Mouse (Mus musculus): Measurements from ENCODE around the gene Tle6.
A peak's percentile ranks its signal among the peaks of the same experiment; 100 is the strongest.

Gene Tle6

GRCm38 (mm10) chr10:81562411-81562810, 38.5 kb downstream of the Tle6 start:
- DNase-seq (ENCODE audit: low spot score): no peak

DNA sequence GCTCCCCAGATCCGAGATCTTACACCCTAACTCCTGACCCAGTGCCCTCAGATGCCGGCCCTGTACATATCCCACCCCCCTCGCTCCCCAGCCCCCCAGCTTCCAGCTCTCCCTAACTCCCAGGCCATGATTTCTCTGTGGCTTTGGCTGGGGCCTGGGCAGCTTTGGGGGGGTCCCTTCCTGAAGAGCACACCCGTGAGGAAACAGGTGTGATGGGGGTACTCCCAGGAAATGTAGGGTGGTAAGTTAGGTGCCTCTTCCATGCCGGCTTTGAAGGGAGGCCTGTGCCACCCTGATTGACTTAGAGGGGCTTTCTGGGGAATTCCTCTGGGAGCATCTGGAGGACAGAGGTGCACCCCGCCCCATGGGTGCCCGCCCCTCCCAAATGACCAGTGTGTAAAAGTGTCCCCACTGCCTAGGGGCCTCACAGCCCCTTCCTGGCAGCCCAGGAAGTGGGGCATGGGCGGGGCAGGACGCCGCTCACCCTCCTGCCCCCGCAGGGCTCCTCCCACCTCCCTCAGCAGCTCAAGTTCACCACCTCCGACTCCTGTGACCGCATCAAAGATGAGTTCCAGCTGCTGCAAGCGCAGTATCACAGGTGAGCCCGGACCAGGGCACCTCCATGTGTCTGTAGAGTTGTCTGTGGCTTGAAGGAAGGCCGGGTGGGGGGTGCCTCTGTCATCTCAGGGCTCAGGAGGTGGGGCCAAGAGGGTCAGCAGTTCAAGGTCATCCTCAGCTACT, 40.0 kb downstream of the Tle6 start:
- peak; percentile 53 for DNase-seq (ENCODE audit: low spot score)

- DNase-seq (ENCODE audit: low spot score): peak; percentile 68
These were observed 41.0 kb downstream of the Tle6 start for GRCm38 (mm10) chr10:81559627-81560539.

DNA sequence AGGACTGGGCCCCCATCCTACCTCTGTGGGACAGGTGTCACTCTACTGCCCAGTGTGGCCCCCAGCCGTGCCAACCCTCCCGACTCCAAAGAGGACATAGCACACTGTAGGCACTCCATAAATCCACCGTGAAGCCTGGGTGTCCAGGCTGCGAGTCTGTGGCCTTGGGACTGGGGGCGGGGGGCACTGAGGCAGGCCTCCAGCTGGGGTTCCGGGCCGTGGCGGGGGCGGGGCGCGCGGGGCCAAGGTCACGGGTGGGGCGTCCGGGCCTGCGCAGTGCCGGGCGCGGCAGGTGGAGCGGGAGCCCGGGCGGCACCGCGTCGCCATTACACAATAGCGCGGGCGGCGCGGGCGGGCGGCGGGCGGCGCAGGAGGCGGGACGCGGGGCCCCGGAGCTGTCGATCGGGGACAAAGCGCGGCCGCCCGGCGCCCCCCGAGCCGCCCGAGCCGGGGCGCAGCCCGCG, 41.7 kb downstream of the Tle6 start, which contains the start of gene Aes:
Gene Aes (plus strand): TSS at position 326 of the 464 bp plus-strand sequence.
- DNase-seq (ENCODE audit: low spot score): peak; percentile 90

DNA sequence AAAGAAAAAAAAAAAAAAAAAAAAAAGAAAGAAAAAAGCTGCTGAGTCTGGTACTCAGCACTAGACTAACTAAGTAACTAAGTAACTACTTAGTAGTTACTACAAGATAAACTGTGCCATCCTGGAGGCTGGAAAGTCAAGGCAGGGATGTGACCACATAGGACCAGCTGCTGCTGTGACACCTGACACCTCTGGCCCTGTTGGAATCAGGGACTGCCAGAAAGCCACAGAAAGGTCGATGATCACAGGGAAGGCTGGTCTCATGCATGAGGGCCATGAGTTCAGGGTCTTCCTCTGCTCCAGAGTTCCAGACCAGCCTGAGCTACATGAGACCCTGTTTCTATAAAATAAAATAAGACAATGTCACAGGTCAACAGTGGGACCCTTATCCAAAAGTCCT, 43.4 kb downstream of the Tle6 start:
- DNase-seq (ENCODE audit: low spot score): no peak

GRCm38 (mm10) chr10:81556282-81556681, 44.6 kb downstream of the Tle6 start:
- no peak for DNase-seq (ENCODE audit: low spot score)

DNA sequence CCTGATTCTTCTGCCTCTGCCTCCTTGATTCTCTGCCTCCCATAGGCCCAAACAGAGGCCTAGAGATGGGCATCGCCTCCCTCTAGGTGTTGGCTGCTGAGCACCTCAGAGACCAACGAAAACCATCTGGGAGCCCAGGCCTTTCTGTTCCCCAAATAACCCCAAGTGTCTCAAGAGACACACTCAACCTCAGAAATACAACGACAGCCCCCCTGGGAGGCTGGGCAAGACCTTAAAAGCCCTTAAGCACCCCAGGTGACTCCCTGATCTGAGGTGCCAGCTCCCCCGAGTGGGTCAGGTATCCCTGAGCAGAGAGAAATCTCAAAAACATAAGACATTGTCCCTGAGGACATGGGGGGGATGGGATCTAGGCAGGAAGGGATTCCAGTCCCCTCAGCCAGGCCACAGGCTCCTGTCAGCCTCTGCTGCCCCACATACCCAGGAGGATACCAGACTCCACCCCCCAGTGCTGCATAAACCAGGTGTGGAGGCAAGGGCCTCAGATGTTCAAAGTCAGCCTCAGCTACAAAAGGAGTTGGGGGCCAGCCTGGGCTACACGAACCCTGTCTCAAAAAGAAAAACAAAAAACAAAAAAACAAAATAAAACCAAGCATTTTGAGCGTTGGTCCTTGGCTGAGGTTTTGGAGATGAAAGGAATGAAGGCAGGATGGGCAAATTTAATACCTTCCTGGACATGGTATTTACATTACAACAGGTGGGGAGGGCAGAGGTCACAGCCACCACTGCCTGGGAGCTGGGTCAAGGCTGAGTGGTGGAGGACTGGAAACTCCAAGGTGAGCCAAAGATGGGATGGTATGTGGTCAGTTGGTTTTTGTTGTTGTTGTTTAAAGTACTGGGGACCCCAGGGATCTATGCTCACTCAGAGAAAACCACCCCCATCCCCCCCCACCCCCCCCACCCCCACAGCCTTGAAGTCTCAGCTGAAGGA, 46.8 kb downstream of the Tle6 start:
- DNase-seq (ENCODE audit: low spot score): no peak

DNA sequence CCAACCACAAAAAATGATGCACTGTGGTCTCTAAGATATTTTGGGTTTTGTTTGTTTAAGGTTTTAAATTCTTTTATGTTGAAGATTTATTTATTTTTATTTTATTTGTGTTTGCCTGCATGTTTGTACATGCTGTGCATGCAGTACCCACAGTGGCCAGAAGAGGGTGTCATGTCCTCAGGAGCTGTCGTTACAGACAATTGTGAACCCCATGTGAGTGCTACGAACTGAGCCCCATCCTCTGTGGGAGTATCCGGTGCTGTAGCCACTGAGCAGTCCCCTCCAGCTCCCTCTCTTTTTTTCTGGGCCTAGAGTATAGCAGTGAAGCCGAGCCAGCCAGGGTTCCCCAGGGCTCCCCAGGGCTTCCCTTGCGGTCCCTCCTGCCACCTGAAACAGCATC, 47.6 kb downstream of the Tle6 start:
- no peak for DNase-seq (ENCODE audit: low spot score)

- DNase-seq (ENCODE audit: low spot score): peak; percentile 75
These were observed 49.2 kb downstream of the Tle6 start for GRCm38 (mm10) chr10:81551597-81552102.

GRCm38 (mm10) chr10:81550257-81550656, 50.6 kb downstream of the Tle6 start:
- peak; percentile 69 for DNase-seq (ENCODE audit: low spot score)

DNA sequence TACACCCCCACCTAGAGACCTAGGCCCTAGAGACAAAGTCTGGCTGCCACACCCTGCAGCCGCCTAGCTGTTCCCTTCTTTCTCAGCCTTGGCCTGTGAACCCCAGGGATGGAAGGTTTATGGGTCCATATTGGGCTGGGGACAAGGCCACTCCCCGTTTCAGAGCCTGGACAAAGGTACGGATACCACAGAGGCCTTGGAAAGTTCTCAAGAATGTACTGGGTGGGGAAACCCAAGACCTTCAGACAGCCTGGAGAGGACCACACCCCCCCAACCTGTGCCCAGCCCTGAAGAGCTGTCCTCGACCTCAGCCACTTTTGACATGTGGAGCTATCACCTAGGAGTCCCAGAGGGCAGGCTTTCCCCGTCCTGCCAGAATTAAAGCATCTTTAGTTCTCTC, 51.9 kb downstream of the Tle6 start:
- no peak for DNase-seq (ENCODE audit: low spot score)

- DNase-seq (ENCODE audit: low spot score): no peak
These were observed 53.9 kb downstream of the Tle6 start for GRCm38 (mm10) chr10:81546788-81547571.

DNA sequence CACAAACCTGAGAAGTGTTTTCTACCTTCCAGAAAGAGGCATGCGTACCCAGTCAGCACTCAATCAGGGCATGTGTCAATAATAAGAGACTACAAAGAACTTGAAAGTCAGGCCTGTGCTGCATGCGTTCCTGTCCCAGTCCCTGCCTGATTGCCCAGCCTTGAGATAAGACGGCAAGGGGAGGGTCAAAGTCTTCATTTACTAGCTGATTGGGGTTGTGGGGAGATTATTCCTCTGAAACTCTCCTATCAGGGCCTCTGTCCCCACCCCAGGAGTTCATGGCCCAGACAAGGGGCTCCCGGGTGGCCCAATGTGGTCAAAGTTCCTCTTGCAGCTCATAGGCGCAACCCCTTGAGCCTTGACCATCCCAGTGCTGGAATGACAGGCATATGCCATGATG, 54.5 kb downstream of the Tle6 start:
- no peak for DNase-seq (ENCODE audit: low spot score)

GRCm38 (mm10) chr10:81545161-81545747, 55.6 kb downstream of the Tle6 start, which contains the start of gene Gna11:
Gene Gna11 (minus strand): TSS chr10:81545190.
- peak; percentile 100 for DNase-seq (ENCODE audit: low spot score)

DNA sequence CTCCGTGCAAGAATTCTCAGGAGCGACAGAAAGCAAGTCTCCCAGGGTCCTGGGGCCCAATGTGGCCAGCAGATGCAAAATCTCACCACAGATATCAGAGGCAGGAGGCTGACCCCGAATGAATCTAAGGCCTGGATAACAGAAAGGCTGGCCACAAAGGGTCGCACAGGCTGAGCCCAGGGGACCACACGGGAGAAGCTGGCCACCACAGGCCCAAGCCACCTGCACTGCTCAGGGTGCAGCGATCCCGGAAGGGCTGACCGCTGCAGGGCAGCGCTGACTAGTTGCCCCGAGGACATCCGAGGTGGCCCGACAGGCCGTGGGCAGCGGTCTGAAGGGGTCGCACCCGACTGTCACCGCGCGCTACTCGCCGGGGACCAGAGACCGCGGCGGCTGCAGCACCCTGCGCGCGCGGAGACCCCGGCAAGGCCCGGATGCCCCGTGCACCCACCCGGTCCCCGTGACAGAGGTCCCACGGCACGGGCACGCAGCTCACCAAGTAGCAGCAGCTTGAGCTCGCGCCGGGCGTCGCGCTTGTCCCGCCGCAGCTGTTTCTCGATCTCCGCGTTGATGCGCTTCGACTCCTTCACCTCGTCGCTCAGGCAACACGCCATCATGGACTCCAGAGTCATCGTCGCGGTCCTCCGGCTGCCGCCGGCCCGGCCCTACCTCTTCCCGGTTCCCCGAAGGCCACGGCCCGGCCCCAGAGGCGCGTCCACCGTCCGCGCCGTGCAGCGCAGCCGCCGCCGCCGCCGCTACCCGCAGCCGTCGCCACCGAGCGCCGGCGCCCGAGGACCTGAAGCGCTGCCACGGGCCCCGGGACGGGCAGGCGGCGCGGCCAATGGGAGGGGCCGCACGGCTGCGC, 56.3 kb downstream of the Tle6 start:
- no peak for DNase-seq (ENCODE audit: low spot score)

DNA sequence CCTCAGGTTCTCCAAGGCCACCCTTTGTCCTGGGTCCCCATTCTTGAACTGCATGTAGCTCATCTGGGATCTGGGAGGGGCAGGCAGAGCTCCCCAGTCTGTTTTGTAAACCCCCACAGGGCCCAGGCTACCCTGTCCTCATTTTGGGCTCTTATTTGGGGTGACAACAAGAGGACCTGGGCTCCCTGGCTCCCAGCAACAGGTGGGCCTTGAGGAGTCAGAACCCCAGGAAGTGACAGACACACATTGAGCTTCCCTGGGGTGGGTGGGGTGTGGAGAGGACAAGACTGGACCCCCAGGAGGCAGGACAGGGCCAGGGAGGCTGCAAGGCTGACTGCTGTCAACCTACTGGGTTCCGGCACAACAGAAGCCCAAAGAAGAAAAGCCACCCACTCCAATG, 57.2 kb downstream of the Tle6 start:
- no peak for DNase-seq (ENCODE audit: low spot score)

- DNase-seq (ENCODE audit: low spot score): no peak
These were observed 58.0 kb downstream of the Tle6 start for GRCm38 (mm10) chr10:81542727-81543460.

DNA sequence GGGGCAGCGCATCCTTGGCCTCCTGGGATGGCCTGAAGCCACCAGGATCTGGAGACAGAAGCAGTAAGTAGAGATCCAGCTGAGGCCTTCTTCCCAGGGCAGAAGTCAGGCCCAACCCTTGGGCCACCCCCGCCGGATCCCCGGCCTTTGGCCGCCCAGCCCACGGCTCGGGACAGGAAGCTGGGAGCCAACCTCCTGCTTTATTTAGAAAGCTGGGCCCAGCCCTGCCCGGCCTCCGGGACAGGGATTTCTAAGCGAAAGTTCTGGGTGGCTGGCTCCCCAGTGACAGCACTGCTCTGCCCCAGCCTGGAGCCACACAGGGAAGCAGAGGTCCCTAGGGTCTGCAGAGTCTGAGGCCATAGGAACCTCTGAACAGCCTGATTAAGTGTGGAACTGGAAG, 59.1 kb downstream of the Tle6 start:
- DNase-seq (ENCODE audit: low spot score): peak; percentile 42

DNA sequence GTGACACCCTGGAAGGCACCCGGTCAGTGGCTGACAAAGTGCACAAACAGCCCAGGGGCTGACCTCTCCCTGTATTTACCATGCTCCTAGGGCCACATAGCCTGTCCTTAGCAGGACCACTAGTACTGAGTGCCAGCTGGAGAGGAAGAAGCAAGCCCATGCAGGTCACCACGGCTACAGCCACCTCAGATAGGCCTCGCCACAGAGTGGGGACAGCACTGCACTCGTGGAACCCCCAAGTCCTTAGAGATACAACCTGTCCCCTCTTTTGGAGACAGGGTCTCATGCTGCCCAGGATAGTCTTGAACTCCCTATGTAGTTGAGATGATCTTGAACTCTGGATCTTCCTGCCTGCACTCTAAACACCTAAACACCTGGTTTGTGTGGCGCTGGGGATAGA, 59.5 kb downstream of the Tle6 start:
- DNase-seq (ENCODE audit: low spot score): no peak

Data from ovary, postnatal 36 days (tissue).